Mouse (Mus musculus) liver, embryonic 14.5 days (tissue): ENCODE measurements around the gene Il27. TPM values are rescaled to one million over a fixed set of nuclear protein-coding genes. Genes with fewer than 3 reads are reported as not detected.

Experiments used
- ATAC-seq: fragments of 200-750 bp; cut with Nextera tagmentation; 2 replicates; pipeline ENCODE4 v1.8.0; 2017; ENCODE audit warnings: moderate number of reproducible peaks, mild to moderate bottlenecking, moderate library complexity; ENCODE audit not compliant: insufficient read depth
- DNase-seq, 3 experiments: peaks; one replicate each; pipeline ENCODE4 v3.0.0-alpha.2; 2012 to 2013; ENCODE audit warnings: low read depth in 3 of 3, low spot score in 3 of 3
- H3K27ac ChIP-seq: fragments of 300-500 bp; sonication (generic); 2 replicates; pipeline ENCODE4 v1.5.1; 2014; ENCODE audit warnings: moderate library complexity, mild to moderate bottlenecking, control low read depth, inconsistent platforms
- H3K27me3 ChIP-seq: fragments of 300-500 bp; sonication (generic); 2 replicates; pipeline ENCODE4 v1.6.1; 2014; ENCODE audit warnings: mild to moderate bottlenecking, low read length, moderate library complexity; ENCODE audit not compliant: control insufficient read depth, insufficient read depth
- H3K36me3 ChIP-seq: fragments of 300-500 bp; sonication (generic); replicated peaks from 2 replicates; pipeline ENCODE4 v1.6.1; 2014; ENCODE audit warnings: low read depth; ENCODE audit not compliant: control insufficient read depth, insufficient read depth
- H3K4me1 ChIP-seq, 2 experiments: fragments of 200-500 bp in 1 of 2; fragments of 300-500 bp in 1 of 2; sonication (generic) in 1 of 2; replicated peaks; 2 replicates each; pipeline ENCODE4 v1.6.1; 2012 to 2014; ENCODE audit warnings: antibody characterized with exemption in 1 of 2, inconsistent platforms in 1 of 2, low read length in 1 of 2; ENCODE audit not compliant: control insufficient read depth in 2 of 2, insufficient read depth in 2 of 2
- H3K4me2 ChIP-seq: fragments of 300-500 bp; sonication (generic); 2 replicates; pipeline ENCODE4 v1.6.1; 2014; ENCODE audit warnings: low read depth, mild to moderate bottlenecking, control low read depth, moderate library complexity
- H3K4me3 ChIP-seq, 2 experiments: fragments of 200-500 bp in 1 of 2; fragments of 300-500 bp in 1 of 2; sonication (generic) in 1 of 2; 2 replicates each; pipeline ENCODE4 v1.5.1; 2012 to 2014; ENCODE audit warnings: low read depth in 2 of 2, low read length in 2 of 2, mild to moderate bottlenecking in 2 of 2, control low read depth in 1 of 2, inconsistent platforms in 1 of 2, moderate library complexity in 1 of 2; ENCODE audit not compliant: insufficient read depth in 1 of 2
- H3K9ac ChIP-seq: fragments of 300-500 bp; sonication (generic); replicated peaks from 2 replicates; pipeline ENCODE4 v1.6.1; 2014; ENCODE audit warnings: mild to moderate bottlenecking, control low read depth, moderate library complexity
- H3K9me3 ChIP-seq: fragments of 300-500 bp; sonication (generic); 2 replicates; pipeline ENCODE4 v1.6.1; 2016; ENCODE audit warnings: low read length, mixed read lengths; ENCODE audit not compliant: control insufficient read depth
- CTCF ChIP-seq: IDR thresholded peaks from 2 replicates; pipeline ENCODE4 v1.5.1; 2016; ENCODE audit warnings: antibody characterized with exemption, low read depth, control low read depth
- EP300 ChIP-seq: IDR thresholded peaks from 2 replicates; pipeline ENCODE4 v1.6.1; 2016; ENCODE audit warnings: antibody characterized with exemption, low read depth
- WGBS: fragments of 180-500 bp; shearing (Covaris S2); extraction: QIAGEN DNeasy Blood & Tissue Kit; methylation state at CpG from one replicate; pipeline ENCODE4 v1.1.7; 2014; ENCODE audit not compliant: insufficient replicate concordance; 5-methylcytosine and 5-hydroxymethylcytosine counted together
- polyA plus RNA-seq, 2 experiments: library from polyadenylated mRNA; depleted of rRNA in 1 of 2; stranded (reverse) in 1 of 2; unstranded in 1 of 2; fragments of >200 nt; fragmentation: Nextera tagmentation in 1 of 2; extraction: Ambion mirVana in 1 of 2; gene quantifications; 2 replicates each; pipeline versions ENCODE4 v1.2.1 to v1.2.3; 2012 to 2014

Gene Il27
- polyA plus RNA-seq, 2 experiments = 0.07 TPM; not detected in 1

DNA sequence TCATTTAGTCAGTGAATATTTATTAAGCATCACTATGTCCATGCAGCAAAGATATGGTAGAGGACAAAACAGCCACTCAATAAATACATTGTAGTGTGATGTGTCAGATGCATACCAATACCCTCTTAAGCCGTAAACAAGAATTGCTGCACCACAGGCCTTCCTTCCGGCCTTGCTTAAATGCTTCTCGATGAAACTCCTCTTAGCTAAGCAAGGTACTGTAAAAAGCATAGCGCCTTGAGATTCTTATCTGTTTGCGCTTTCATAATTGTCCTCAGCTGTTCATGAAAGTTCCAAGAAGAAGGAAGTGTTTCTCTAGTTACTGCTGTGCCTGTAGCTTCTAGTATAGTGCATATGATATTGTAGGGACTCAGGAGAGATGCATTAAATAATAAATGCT lies 11.9 kb upstream of the Il27 start:
- 48% methylated on average over 5 of the region's 5 CpGs for WGBS
- Histone ChIP-seq H3K9ac (no peak overlapping the region), H3K9me3 (no peaks in the 10 kb centered on the region), H3K4me3 (no peak overlapping the region), H3K36me3 (no peaks in the 10 kb centered on the region), H3K27me3 (no peaks in the 10 kb centered on the region), H3K4me2 (no peak overlapping the region), H3K4me1 (no peaks in the 10 kb centered on the region; a peak in 1 of 4 replicates), H3K27ac (no peak overlapping the region)
- TF ChIP-seq CTCF (no peak), EP300 (no peak)
- no peak for ATAC-seq
- DNase-seq = no peak

DNA sequence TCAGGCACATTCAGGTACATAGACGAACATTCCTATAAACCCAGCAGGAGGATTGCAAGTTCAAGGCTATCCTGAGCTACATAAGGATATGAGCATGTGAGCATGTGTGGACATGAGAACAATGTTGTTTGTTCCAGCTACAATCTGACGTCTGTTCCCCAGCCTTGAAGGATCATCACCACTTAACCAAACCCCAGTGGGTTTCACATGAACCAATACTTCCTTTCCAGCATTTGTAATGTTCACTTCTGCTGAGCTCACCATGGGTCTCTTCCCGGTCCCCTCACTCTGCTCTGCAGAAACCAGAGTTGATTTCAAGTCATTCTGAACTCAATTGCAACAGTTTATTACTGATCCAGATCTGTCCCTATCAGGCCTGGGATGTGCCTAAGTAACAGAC lies 7.9 kb upstream of the Il27 start:
- Histone ChIP-seq H3K27ac (no peak overlapping the region), H3K9ac (no peak overlapping the region), H3K9me3 (no peaks in the 10 kb centered on the region), H3K4me3 (no peak overlapping the region), H3K4me1 (no peaks in the 10 kb centered on the region; a peak in 1 of 4 replicates), H3K36me3 (no peaks in the 10 kb centered on the region), H3K4me2 (no peak overlapping the region), H3K27me3 (no peaks in the 10 kb centered on the region)
- WGBS = 45% methylated on average over 3 of the region's 3 CpGs
- no peak for DNase-seq
- ATAC-seq = no peak
- TF ChIP-seq CTCF (no peak), EP300 (no peak)

DNA sequence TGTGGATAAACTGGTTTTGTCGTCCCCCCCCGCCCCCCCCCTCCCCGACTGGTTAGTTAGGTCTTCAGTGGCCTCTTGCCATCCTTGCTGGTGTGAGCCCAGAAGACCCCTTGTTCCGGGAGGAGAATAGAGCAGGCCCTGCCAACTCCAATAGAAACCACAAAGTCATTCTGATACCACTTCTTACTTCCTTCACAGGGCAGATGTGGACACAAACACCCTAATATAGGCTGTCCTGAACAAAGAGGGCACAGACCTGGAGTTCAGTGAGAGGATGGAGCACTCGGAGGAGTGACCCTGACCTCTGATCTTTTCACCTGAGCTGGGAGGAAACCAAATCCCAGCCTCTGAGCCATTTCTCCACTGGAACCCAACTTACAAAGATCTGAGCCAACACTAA lies 7.2 kb upstream of the Il27 start:
- TF ChIP-seq EP300 (no peak), CTCF (no peak)
- H3K27me3 ChIP-seq = no peaks in the 10 kb centered on the region
- H3K4me1 ChIP-seq = no peaks in the 10 kb centered on the region
- 16% methylated on average over 5 of the region's 5 CpGs for WGBS
- H3K4me2 ChIP-seq = no peak overlapping the region
- H3K9me3 ChIP-seq = no peaks in the 10 kb centered on the region
- no peaks in the 10 kb centered on the region for H3K36me3 ChIP-seq
- H3K9ac ChIP-seq = no peak overlapping the region
- DNase-seq = no peak
- no peak for ATAC-seq
- no peak overlapping the region for H3K4me3 ChIP-seq
- no peak overlapping the region for H3K27ac ChIP-seq

DNA sequence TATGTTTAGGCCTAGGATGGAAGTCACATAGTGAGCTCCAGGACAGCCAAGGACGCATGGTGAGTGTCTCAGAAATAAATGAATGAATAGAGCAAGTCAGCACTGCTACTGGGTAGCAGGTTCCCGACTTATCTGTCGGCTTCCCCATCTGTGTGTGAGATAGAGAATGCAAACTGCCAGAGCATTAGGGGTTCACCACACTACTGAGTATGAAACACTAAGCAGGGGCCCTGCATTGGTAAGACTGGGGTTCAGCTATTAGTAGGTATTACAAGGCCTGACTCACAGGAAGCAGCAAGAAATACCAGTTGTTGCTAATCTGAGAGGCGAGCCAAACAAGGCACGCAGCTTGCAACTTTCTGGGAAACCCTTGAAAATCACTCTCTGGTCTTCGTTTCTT lies 4.2 kb upstream of the Il27 start:
- Histone ChIP-seq H3K4me2 (no peak overlapping the region), H3K9ac (no peak overlapping the region), H3K9me3 (no peaks in the 10 kb centered on the region), H3K36me3 (no peaks in the 10 kb centered on the region), H3K27me3 (no peaks in the 10 kb centered on the region), H3K27ac (no peak overlapping the region), H3K4me1 (peaks cover 0 to 3% of the 10 kb centered on the region in 2 experiments; a peak in 2 of 4 replicates), H3K4me3 (no peak overlapping the region)
- DNase-seq = no peak
- TF ChIP-seq EP300 (no peak), CTCF (no peak)
- WGBS = 41% methylated on average over 6 of the region's 6 CpGs
- ATAC-seq = no peak

DNA sequence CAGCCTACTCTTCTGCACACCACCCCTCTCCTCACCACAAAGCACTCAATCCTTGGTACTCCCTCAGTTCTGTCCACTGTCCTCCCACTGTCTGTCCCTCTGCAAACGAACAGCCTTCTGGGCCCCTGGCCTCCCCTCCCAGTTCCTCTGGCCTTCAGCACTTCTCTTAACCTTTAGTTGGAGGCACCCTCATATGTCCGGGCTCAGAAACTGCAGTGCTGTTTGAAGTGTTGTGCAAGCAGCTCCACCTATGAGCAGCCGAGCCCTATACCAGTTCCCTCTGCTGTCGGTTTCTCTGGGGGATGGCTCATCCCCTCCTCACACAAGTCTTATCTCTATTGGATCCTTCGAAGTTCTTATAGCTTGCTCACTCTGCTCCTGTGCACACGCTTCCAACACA lies 1.7 kb upstream of the Il27 start:
- Histone ChIP-seq H3K36me3 (no peaks in the 10 kb centered on the region), H3K27me3 (no peaks in the 10 kb centered on the region), H3K4me2 (no peak overlapping the region), H3K9ac (no peak overlapping the region), H3K4me3 (no peak overlapping the region), H3K27ac (no peak overlapping the region), H3K9me3 (no peaks in the 10 kb centered on the region), H3K4me1 (peaks cover 0 to 3% of the 10 kb centered on the region in 2 experiments; a peak in 2 of 4 replicates)
- TF ChIP-seq CTCF = no peak
- TF ChIP-seq EP300 = no peak
- 21% methylated on average over 6 of the region's 6 CpGs for WGBS
- no peak for DNase-seq
- ATAC-seq = no peak

DNA sequence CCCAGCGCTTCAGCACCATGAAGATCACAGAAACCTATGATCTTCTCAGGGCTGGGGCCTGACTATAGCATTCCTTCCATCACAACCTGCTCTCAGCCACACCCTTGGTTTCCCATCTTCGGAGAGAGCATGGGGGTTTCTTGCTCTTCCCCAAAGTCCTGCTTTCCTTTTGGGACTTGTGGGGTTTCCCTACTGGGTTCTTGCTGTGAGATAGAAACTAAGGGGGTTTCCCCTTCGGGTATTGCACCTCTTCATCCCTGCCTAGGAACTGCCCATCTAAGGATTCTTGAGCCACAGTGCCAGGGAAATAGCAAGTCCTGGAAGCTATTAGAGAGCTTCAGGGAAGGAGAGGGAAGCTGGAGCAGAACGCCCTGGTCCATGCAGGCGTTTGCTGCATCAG lies 1.1 kb upstream of the Il27 start:
- Histone ChIP-seq H3K4me3 (no peak overlapping the region), H3K9ac (no peak overlapping the region), H3K4me2 (no peak overlapping the region), H3K27me3 (no peaks in the 10 kb centered on the region), H3K36me3 (no peaks in the 10 kb centered on the region), H3K27ac (no peak overlapping the region), H3K9me3 (no peaks in the 10 kb centered on the region), H3K4me1 (peaks cover 0 to 3% of the 10 kb centered on the region in 2 experiments; a peak in 2 of 4 replicates)
- WGBS = 64% methylated on average over 5 of the region's 5 CpGs
- DNase-seq (no peak), ATAC-seq (no peak)
- no peak for TF ChIP-seq CTCF
- TF ChIP-seq EP300 = no peak
